ENCODE assay signal across 9 mouse cellular contexts in genomic region chr7:30484250-30484649, GRCm38 (mm10). TPM values are rescaled to one million over a fixed set of nuclear protein-coding genes. Genes with fewer than 3 reads are reported as not detected.
DNase-seq lines count a peak whose midpoint lies in the region; ATAC-seq and TF ChIP-seq lines count a peak whose summit lies in the region.
"Had no signal": no experiment of that assay in that cellular context is flagged by ENCODE, and none has a peak within 500 bp of the region (broad histone marks: within the 10 kb centered on the region; RNA-seq: fewer than 3 reads in every experiment).

No protein-coding gene starts in this region.

- TF ChIP-seq EP300 in heart, adult 2 months (IDR thresholded peaks at IDR 0.05; ENCODE audit: insufficient read depth, low read depth, low read length) = no peak

- H3K4me3 ChIP-seq in heart, embryonic 10.5 days = no peak overlapping the region
- no peak overlapping the region for H3K4me3 ChIP-seq in heart, adult 2 months
- H3K4me3 ChIP-seq in neural tube, embryonic 11.5 days (ENCODE audit: low read depth, low read length) = no peak overlapping the region
- H3K4me3 ChIP-seq: limb, embryonic 15.5 days had no signal

- no peaks in the 10 kb centered on the region for H3K36me3 ChIP-seq in heart, embryonic 10.5 days
- no peaks in the 10 kb centered on the region for H3K36me3 ChIP-seq in heart, adult 2 months (ENCODE audit: control insufficient read depth, insufficient read depth, low read length)
- no peaks in the 10 kb centered on the region for H3K36me3 ChIP-seq in neural tube, embryonic 11.5 days (ENCODE audit: control insufficient read depth, insufficient read depth, low read length)
- H3K36me3 ChIP-seq: limb, embryonic 15.5 days had no signal

- peaks cover 4% of the 10 kb centered on the region for H3K4me1 ChIP-seq in heart, embryonic 10.5 days
- no peaks in the 10 kb centered on the region for H3K4me1 ChIP-seq in heart, adult 2 months (ENCODE audit: control insufficient read depth, insufficient read depth, low read length)
- no peaks in the 10 kb centered on the region for H3K4me1 ChIP-seq in neural tube, embryonic 11.5 days (ENCODE audit: control insufficient read depth, insufficient read depth, low read length)
- H3K4me1 ChIP-seq: limb, embryonic 15.5 days had no signal

- no peaks in the 10 kb centered on the region for H3K9me3 ChIP-seq in heart, embryonic 10.5 days
- no peaks in the 10 kb centered on the region for H3K9me3 ChIP-seq in neural tube, embryonic 11.5 days (ENCODE audit: control insufficient read depth, low read length)
- H3K9me3 ChIP-seq: limb, embryonic 15.5 days had no signal

- no peak overlapping the region for H3K9ac ChIP-seq in heart, adult 2 months (ENCODE audit: low read depth, low read length)
- H3K9ac ChIP-seq in neural tube, embryonic 11.5 days (ENCODE audit: low read length) = no peak overlapping the region
- H3K9ac ChIP-seq: limb, embryonic 15.5 days had no signal

- TF ChIP-seq CTCF in heart, adult 2 months (IDR thresholded peaks at IDR 0.05) = no peak

- H3K27ac ChIP-seq in heart, embryonic 10.5 days = no peak overlapping the region
- H3K27ac ChIP-seq in heart, adult 2 months = no peak overlapping the region
- no peak overlapping the region for H3K27ac ChIP-seq in neural tube, embryonic 11.5 days (ENCODE audit: low read depth, low read length)
- H3K27ac ChIP-seq: limb, embryonic 15.5 days had no signal

- no peaks in the 10 kb centered on the region for H3K79me2 ChIP-seq in heart, adult 2 months (replicated peaks; ENCODE audit: control insufficient read depth, insufficient read depth, low read length)

- ATAC-seq in neural tube, embryonic 11.5 days (ENCODE audit: insufficient read depth, low FRiP score, low TSS enrichment) = no peak

- no peak for TF ChIP-seq POLR2A in heart, adult 2 months (IDR thresholded peaks at IDR 0.05; ENCODE audit: insufficient read depth, low read depth, low read length)

- intact Hi-C loops in heart, adult 2 months (cut with DNase I) = no loop called here

- no peak overlapping the region for H3K4me2 ChIP-seq in neural tube, embryonic 11.5 days (ENCODE audit: low read depth)
- H3K4me2 ChIP-seq: limb, embryonic 15.5 days had no signal

- H3K27me3 ChIP-seq in heart, embryonic 10.5 days (ENCODE audit: insufficient read depth, poor library complexity, severe bottlenecking) = peaks cover 27% of the 10 kb centered on the region
- H3K27me3 ChIP-seq in heart, adult 2 months (ENCODE audit: control insufficient read depth, insufficient read depth, low read length) = 0 out of 2 replicates have a peak, but pooled peaks cover 4% of the 10 kb centered on the region
- no peaks in the 10 kb centered on the region for H3K27me3 ChIP-seq in neural tube, embryonic 11.5 days (ENCODE audit: control insufficient read depth, insufficient read depth, low read length)

- DNase-seq in heart, embryonic 10.5 days (ENCODE audit: low spot score) = peak; percentile 87
- DNase-seq in heart, adult 2 months = no peak
- DNase-seq in lung, postnatal 10 days = peak; percentile 41
- no peak for DNase-seq in lung, postnatal 36 days
- peak; percentile 8 for DNase-seq in c-Kit-positive CD71-positive TER-119-negative erythroid progenitor cells, embryonic 14.5 days (ENCODE audit: low read depth)
- peak; percentile 65 for DNase-seq in neural tube, embryonic 11.5 days (ENCODE audit: low spot score)
- no peak for DNase-seq in spleen, postnatal 4 days (ENCODE audit: low spot score in 2 of 2)
- no peak for DNase-seq in cerebellum, adult 8-10 months

- WGBS in heart, embryonic 10.5 days = 13% methylated on average over 8 of the region's 8 CpGs
- 14% methylated on average over 8 of the region's 8 CpGs for WGBS in heart, adult 2 months
- WGBS in neural tube, embryonic 11.5 days = 17% methylated on average over 8 of the region's 8 CpGs

RNA-seq across cellular contexts. Expression of gene Prodh2, which starts 9.2 kb away (rescaled TPM):
- polyA plus RNA-seq in heart, embryonic 10.5 days (2016; fragmentation: Nextera tagmentation; extraction: Ambion mirVana) = 0.30 and 3.0 TPM in 2 replicates
- not detected for total RNA-seq in heart, adult 2 months (2021)
- polyA plus RNA-seq in heart, adult 2 months (2012; rRNA removed) = 0.23 TPM in 1 of 2 replicates, not detected in the other
- not detected in 2 replicates for polyA plus RNA-seq in neural tube, embryonic 11.5 days (2014; fragmentation: Nextera tagmentation; extraction: Ambion mirVana)

RNA-seq across cellular contexts. Expression of gene Nphs1, which starts 26.1 kb away (rescaled TPM):
- polyA plus RNA-seq in heart, embryonic 10.5 days (2016; fragmentation: Nextera tagmentation; extraction: Ambion mirVana) = 0.55 and 0.79 TPM in 2 replicates
- total RNA-seq in heart, adult 2 months (2021) = not detected
- 0.04 TPM in 1 of 2 replicates, not detected in the other for polyA plus RNA-seq in heart, adult 2 months (2012; rRNA removed)
- polyA plus RNA-seq in neural tube, embryonic 11.5 days (2014; fragmentation: Nextera tagmentation; extraction: Ambion mirVana) = 1.8 and 3.4 TPM in 2 replicates
- polyA plus RNA-seq: limb, embryonic 15.5 days had no signal

RNA-seq across cellular contexts. Expression of gene Kirrel2, which starts 26.8 kb away (rescaled TPM):
- 3.3 and 5.2 TPM in 2 replicates for polyA plus RNA-seq in heart, embryonic 10.5 days (2016; fragmentation: Nextera tagmentation; extraction: Ambion mirVana)
- not detected for total RNA-seq in heart, adult 2 months (2021)
- not detected in 2 replicates for polyA plus RNA-seq in heart, adult 2 months (2012; rRNA removed)
- 19.0 and 19.6 TPM in 2 replicates for polyA plus RNA-seq in neural tube, embryonic 11.5 days (2014; fragmentation: Nextera tagmentation; extraction: Ambion mirVana)

RNA-seq across cellular contexts. Expression of gene Aplp1, which starts 38.9 kb away (rescaled TPM):
- 44.3 and 50.4 TPM in 2 replicates for polyA plus RNA-seq in heart, embryonic 10.5 days (2016; fragmentation: Nextera tagmentation; extraction: Ambion mirVana)
- 1 to 10 TPM; 3.2 to 3.5 TPM for total RNA-seq in heart, adult 2 months (2021)
- polyA plus RNA-seq in heart, adult 2 months (2012; rRNA removed) = 3.6 and 6.2 TPM in 2 replicates
- polyA plus RNA-seq in neural tube, embryonic 11.5 days (2014; fragmentation: Nextera tagmentation; extraction: Ambion mirVana) = 150 and 165 TPM in 2 replicates

RNA-seq across cellular contexts. Expression of gene Arhgap33, which starts 50.6 kb away (rescaled TPM):
- 8.5 and 9.0 TPM in 2 replicates for polyA plus RNA-seq in heart, embryonic 10.5 days (2016; fragmentation: Nextera tagmentation; extraction: Ambion mirVana)
- total RNA-seq in heart, adult 2 months (2021) = under 1 TPM; 0.34 to 0.37 TPM
- 2.3 and 3.0 TPM in 2 replicates for polyA plus RNA-seq in heart, adult 2 months (2012; rRNA removed)
- 48.8 and 51.1 TPM in 2 replicates for polyA plus RNA-seq in neural tube, embryonic 11.5 days (2014; fragmentation: Nextera tagmentation; extraction: Ambion mirVana)

Comparison
In these comparisons a context has a peak if more than half of its experiments do, and no peak if none do; other contexts are left out.
1. DNase-seq: peak in heart, embryonic 10.5 days (single experiment), lung, postnatal 10 days (single experiment), c-Kit-positive CD71-positive TER-119-negative erythroid progenitor cells, embryonic 14.5 days (single experiment) and neural tube, embryonic 11.5 days (single experiment); none in heart, adult 2 months (0 of 2), lung, postnatal 36 days (single experiment), spleen, postnatal 4 days (0 of 2) and cerebellum, adult 8-10 months (single experiment).